Mouse (Mus musculus) stomach, embryonic 14.5 days (tissue): ENCODE data around the gene Tmem117. TPM values are rescaled to one million over a fixed set of nuclear protein-coding genes. Genes with fewer than 3 reads are reported as not detected.

Source experiments
- ATAC-seq: fragments of 200-750 bp; cut with Nextera tagmentation; 2 replicates; pipeline ENCODE4 v1.8.0; 2017; ENCODE audit warnings: low read depth, moderate TSS enrichment; ENCODE audit not compliant: insufficient number of reproducible peaks, insufficient read depth, low FRiP score
- H3K27ac ChIP-seq: fragments of 300-500 bp; sonication (generic); 2 replicates; pipeline ENCODE4 v1.5.1; 2014; ENCODE audit warnings: mild to moderate bottlenecking, low read length, moderate library complexity, mixed read lengths
- H3K27me3 ChIP-seq: fragments of 300-500 bp; sonication (generic); 2 replicates; pipeline ENCODE4 v1.6.1; 2014; ENCODE audit warnings: low read length, control low read depth, mixed read lengths; ENCODE audit not compliant: control insufficient read depth, insufficient read depth
- H3K36me3 ChIP-seq: fragments of 300-500 bp; sonication (generic); 2 replicates; pipeline ENCODE4 v1.6.1; 2014; ENCODE audit warnings: mild to moderate bottlenecking, control low read depth, low read length, moderate library complexity, mixed read lengths; ENCODE audit not compliant: control insufficient read depth, insufficient read depth
- H3K4me1 ChIP-seq: fragments of 300-500 bp; sonication (generic); 2 replicates; pipeline ENCODE4 v1.6.1; 2014; ENCODE audit warnings: low read length, control low read depth, mixed read lengths; ENCODE audit not compliant: control insufficient read depth, insufficient read depth
- H3K4me2 ChIP-seq: fragments of 300-500 bp; sonication (generic); replicated peaks from 2 replicates; pipeline ENCODE4 v1.6.1; 2014; ENCODE audit warnings: low read depth, low read length, control low read depth
- H3K4me3 ChIP-seq: fragments of 300-500 bp; sonication (generic); 2 replicates; pipeline ENCODE4 v1.5.1; 2014; ENCODE audit warnings: low read depth, low read length, control low read depth
- H3K9ac ChIP-seq: fragments of 300-500 bp; sonication (generic); replicated peaks from 2 replicates; pipeline ENCODE4 v1.6.1; 2014; ENCODE audit warnings: low read depth, mild to moderate bottlenecking, control low read depth, low read length, moderate library complexity, mixed read lengths
- H3K9me3 ChIP-seq: fragments of 300-500 bp; sonication (generic); 2 replicates; pipeline ENCODE4 v1.6.1; 2016; ENCODE audit warnings: low read depth, low read length, control low read depth; ENCODE audit not compliant: control insufficient read depth
- WGBS: fragments of 180-500 bp; shearing (Covaris S2); extraction: QIAGEN DNeasy Blood & Tissue Kit; methylation state at CpG from one replicate; pipeline ENCODE4 v1.1.7; 2014; 5-methylcytosine and 5-hydroxymethylcytosine counted together
- polyA plus RNA-seq: library from polyadenylated mRNA; unstranded; fragments of >200 nt; fragmentation: Nextera tagmentation; extraction: Ambion mirVana; gene quantifications from 2 replicates; pipeline ENCODE4 v1.2.1, GENCODE M21; 2014

Gene Tmem117
- polyA plus RNA-seq, 1 experiment from 2014 or later, result 3.8 TPM

- H3K36me3 ChIP-seq, result no peaks in the 10 kb centered on the region
- H3K9me3 ChIP-seq, result no peaks in the 10 kb centered on the region
- ATAC-seq, result no peak
- WGBS, result 70% methylated on average over 8 of the region's 8 CpGs
- no peaks in the 10 kb centered on the region for H3K4me1 ChIP-seq
- H3K9ac ChIP-seq, result no peak overlapping the region
- no peak overlapping the region for H3K4me2 ChIP-seq
- no peak overlapping the region for H3K27ac ChIP-seq
- H3K27me3 ChIP-seq, result no peaks in the 10 kb centered on the region
- no peak overlapping the region for H3K4me3 ChIP-seq
These were observed 172.4 kb downstream of the Tmem117 start for GRCm38 (mm10) chr15:94801462-94801861.

DNA sequence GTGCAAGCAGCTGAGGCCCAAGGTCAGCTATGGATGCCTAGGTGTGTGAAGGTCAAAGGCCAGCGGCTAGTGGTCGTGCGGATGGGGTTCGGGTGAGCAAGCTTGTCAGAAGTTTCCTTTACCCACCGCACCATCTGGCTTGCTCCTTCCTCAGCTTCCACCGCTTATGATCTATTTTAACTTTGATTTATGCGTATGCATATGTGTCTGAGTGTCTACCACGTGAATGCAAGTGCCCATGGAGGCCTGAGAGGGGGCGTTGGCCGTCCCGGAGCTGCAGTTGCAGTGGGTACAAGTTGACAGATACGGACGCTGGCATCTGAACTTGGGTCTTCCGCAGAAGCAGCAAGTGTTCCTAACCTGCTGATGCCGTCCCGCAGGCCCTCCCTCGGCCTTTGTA lies 173.8 kb downstream of the Tmem117 start:
- no peaks in the 10 kb centered on the region for H3K4me1 ChIP-seq
- no peaks in the 10 kb centered on the region for H3K27me3 ChIP-seq
- no peaks in the 10 kb centered on the region for H3K36me3 ChIP-seq
- ATAC-seq, result no peak
- H3K4me2 ChIP-seq, result no peak overlapping the region
- no peaks in the 10 kb centered on the region for H3K9me3 ChIP-seq
- H3K4me3 ChIP-seq, result no peak overlapping the region
- H3K27ac ChIP-seq, result no peak overlapping the region
- H3K9ac ChIP-seq, result no peak overlapping the region
- 78% methylated on average over 17 of the region's 17 CpGs for WGBS

- H3K9ac ChIP-seq, result no peak overlapping the region
- no peaks in the 10 kb centered on the region for H3K4me1 ChIP-seq
- no peak overlapping the region for H3K27ac ChIP-seq
- WGBS, result 52% methylated on average over 17 of the region's 17 CpGs
- no peaks in the 10 kb centered on the region for H3K27me3 ChIP-seq
- H3K4me3 ChIP-seq, result no peak overlapping the region
- ATAC-seq, result no peak
- H3K9me3 ChIP-seq, result no peaks in the 10 kb centered on the region
- no peaks in the 10 kb centered on the region for H3K36me3 ChIP-seq
- no peak overlapping the region for H3K4me2 ChIP-seq
These were observed 174.8 kb downstream of the Tmem117 start for GRCm38 (mm10) chr15:94803624-94804342.

DNA sequence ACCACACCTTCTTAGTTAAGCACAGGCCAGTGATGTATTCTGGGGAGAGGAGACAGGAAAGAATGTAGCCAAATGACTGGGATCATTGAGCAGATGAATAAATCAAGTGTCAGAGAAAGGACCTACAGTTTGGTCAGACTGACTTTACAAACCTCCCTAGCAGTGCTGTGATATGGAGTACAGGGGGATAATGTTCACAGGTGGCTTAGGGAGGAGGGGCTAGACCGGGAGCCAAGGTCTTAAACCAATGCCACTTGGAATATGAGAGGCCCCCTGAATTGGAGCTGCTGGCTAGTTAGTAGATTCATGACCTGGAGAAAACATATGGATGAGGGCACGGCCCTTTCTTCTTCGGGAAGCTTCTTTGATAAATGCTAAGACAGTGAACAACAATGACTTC lies 177.0 kb downstream of the Tmem117 start:
- Histone ChIP-seq H3K9ac (no peak overlapping the region), H3K4me2 (no peak overlapping the region), H3K36me3 (no peaks in the 10 kb centered on the region), H3K4me1 (no peaks in the 10 kb centered on the region), H3K4me3 (no peak overlapping the region), H3K27me3 (no peaks in the 10 kb centered on the region), H3K9me3 (no peaks in the 10 kb centered on the region), H3K27ac (no peak overlapping the region)
- 74% methylated on average over 3 of the region's 3 CpGs for WGBS
- ATAC-seq, result no peak

- Histone ChIP-seq H3K36me3 (no peaks in the 10 kb centered on the region), H3K27ac (no peak overlapping the region), H3K4me2 (no peak overlapping the region), H3K4me3 (no peak overlapping the region), H3K27me3 (no peaks in the 10 kb centered on the region), H3K9me3 (0 out of 2 replicates have a peak, but pooled peaks cover 3% of the 10 kb centered on the region), H3K4me1 (no peaks in the 10 kb centered on the region), H3K9ac (no peak overlapping the region)
- 67% methylated on average over 5 of the region's 5 CpGs for WGBS
- no peak for ATAC-seq
These were observed 182.5 kb downstream of the Tmem117 start for GRCm38 (mm10) chr15:94811550-94811949.

DNA sequence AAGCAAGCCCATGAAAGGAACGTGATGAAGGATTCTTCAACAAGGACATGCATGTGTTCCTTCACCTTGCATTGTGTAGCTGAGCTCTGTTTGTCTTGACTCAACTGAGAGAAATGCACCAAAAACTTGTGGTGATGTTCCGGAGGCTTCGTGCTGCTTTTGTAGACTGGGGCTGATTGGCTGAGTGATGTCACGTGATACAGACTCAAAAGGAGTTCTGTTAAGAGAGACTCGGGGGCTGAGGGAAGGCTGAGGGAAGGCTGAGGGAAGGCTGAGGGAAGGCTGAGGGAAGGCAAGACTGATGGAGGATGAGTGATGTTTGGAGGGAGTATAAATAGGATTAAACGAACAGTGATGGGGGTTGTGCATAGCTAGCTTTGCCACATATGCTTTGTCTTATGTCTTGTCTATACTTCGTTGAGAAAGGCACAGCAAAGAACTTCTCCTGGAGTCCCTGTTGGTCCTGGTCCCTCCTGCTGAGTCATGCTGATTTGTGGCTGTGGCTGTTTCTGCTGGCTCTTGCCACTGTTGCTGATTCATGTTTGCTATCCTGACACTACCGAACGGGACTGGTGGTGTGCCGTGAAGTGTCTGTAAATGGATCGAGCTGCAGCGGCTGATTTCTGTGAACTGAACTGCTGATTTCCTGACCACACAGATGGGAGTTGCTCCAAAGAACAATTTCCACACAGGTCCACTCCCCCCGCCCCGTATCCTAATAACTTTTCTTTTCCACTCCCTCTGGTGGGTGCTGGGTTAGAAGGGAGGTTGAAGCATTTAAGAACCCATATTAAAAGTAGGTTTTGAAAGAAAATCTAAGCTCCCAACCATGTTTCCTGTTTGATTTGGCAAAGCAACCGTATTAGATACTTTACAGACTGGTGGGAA lies 185.4 kb downstream of the Tmem117 start:
- no peak for ATAC-seq
- WGBS, result 82% methylated on average over 15 of the region's 15 CpGs

GRCm38 (mm10) chr15:94835634-94836033 lies 206.6 kb downstream of the Tmem117 start:
- no peak for ATAC-seq
- no peaks in the 10 kb centered on the region for H3K9me3 ChIP-seq
- H3K9ac ChIP-seq, result no peak overlapping the region
- H3K27ac ChIP-seq, result no peak overlapping the region
- H3K4me1 ChIP-seq, result no peaks in the 10 kb centered on the region
- no peaks in the 10 kb centered on the region for H3K36me3 ChIP-seq
- no peak overlapping the region for H3K4me3 ChIP-seq
- WGBS, result 90% methylated on average over 3 of the region's 3 CpGs
- H3K27me3 ChIP-seq, result no peaks in the 10 kb centered on the region
- no peak overlapping the region for H3K4me2 ChIP-seq

More for the DNA sequence above, 185.4 kb downstream of the Tmem117 start:
- no peak overlapping the region for H3K4me2 ChIP-seq
- H3K27ac ChIP-seq, result no peak overlapping the region
- H3K9me3 ChIP-seq, result 0 out of 2 replicates have a peak, but pooled peaks cover 3% of the 10 kb centered on the region
- H3K36me3 ChIP-seq, result no peaks in the 10 kb centered on the region
- no peaks in the 10 kb centered on the region for H3K4me1 ChIP-seq
- no peak overlapping the region for H3K4me3 ChIP-seq
- H3K27me3 ChIP-seq, result no peaks in the 10 kb centered on the region
- no peak overlapping the region for H3K9ac ChIP-seq

GRCm38 (mm10) chr15:94838646-94839045 lies 209.6 kb downstream of the Tmem117 start:
- H3K4me1 ChIP-seq, result no peaks in the 10 kb centered on the region
- H3K4me2 ChIP-seq, result no peak overlapping the region
- no peaks in the 10 kb centered on the region for H3K9me3 ChIP-seq
- WGBS, result 80% methylated on average over 4 of the region's 4 CpGs
- no peaks in the 10 kb centered on the region for H3K27me3 ChIP-seq
- H3K4me3 ChIP-seq, result no peak overlapping the region
- no peak for ATAC-seq
- no peak overlapping the region for H3K9ac ChIP-seq
- H3K36me3 ChIP-seq, result no peaks in the 10 kb centered on the region
- no peak overlapping the region for H3K27ac ChIP-seq
